Mouse (Mus musculus) brown adipose tissue, adult 24 weeks (tissue): ENCODE data around the gene S1pr2. TPM values are rescaled to one million over a fixed set of nuclear protein-coding genes. Genes with fewer than 3 reads are reported as not detected.
A peak's percentile ranks its signal among the peaks of the same experiment; 100 is the strongest.
"Not testable (repeated sequence)": the region's sequence is repeated elsewhere in the genome, so short reads cannot be mapped to it uniquely, and the experiment has no call there.

Experiments used
- H3K27ac ChIP-seq: fragments of 200-500 bp; replicated peaks from 2 replicates; pipeline ENCODE4 v1.5.1; 2012; ENCODE audit warnings: low read depth, mild to moderate bottlenecking, low read length
- H3K4me1 ChIP-seq: fragments of 200-500 bp; 2 replicates; pipeline ENCODE4 v1.6.1; 2012; ENCODE audit warnings: low read length, mixed read lengths; ENCODE audit not compliant: control insufficient read depth, insufficient read depth, insufficient read length
- H3K4me3 ChIP-seq: fragments of 200-500 bp; 2 replicates; pipeline ENCODE4 v1.5.1; 2012; ENCODE audit warnings: low read depth, mild to moderate bottlenecking, low read length, moderate library complexity; ENCODE audit not compliant: insufficient read depth
- polyA plus RNA-seq: library from polyadenylated mRNA; stranded (reverse); fragments of >200 nt; gene quantifications from 2 replicates; pipeline ENCODE4 v1.2.4, GENCODE M21; 2012; ENCODE audit not compliant: missing spikeins, insufficient read depth, insufficient read length

Gene S1pr2
- polyA plus RNA-seq, 1 experiment, result 2.6 TPM

GRCm38 (mm10) chr9:21010362-21010761 is 33.8 kb upstream of the S1pr2 start:
- Histone ChIP-seq H3K27ac (0 out of 2 replicates have a peak overlapping the region, but pooled peaks have one; percentile 8), H3K4me3 (no peak overlapping the region), H3K4me1 (peaks cover 5% of the 10 kb centered on the region; the same call in 1 of the 2 replicates)

GRCm38 (mm10) chr9:21008007-21008406 is 31.4 kb upstream of the S1pr2 start:
- Histone ChIP-seq H3K4me3 (no peak overlapping the region), H3K27ac (no peak overlapping the region), H3K4me1 (peaks cover 5% of the 10 kb centered on the region; the same call in 1 of the 2 replicates)

DNA sequence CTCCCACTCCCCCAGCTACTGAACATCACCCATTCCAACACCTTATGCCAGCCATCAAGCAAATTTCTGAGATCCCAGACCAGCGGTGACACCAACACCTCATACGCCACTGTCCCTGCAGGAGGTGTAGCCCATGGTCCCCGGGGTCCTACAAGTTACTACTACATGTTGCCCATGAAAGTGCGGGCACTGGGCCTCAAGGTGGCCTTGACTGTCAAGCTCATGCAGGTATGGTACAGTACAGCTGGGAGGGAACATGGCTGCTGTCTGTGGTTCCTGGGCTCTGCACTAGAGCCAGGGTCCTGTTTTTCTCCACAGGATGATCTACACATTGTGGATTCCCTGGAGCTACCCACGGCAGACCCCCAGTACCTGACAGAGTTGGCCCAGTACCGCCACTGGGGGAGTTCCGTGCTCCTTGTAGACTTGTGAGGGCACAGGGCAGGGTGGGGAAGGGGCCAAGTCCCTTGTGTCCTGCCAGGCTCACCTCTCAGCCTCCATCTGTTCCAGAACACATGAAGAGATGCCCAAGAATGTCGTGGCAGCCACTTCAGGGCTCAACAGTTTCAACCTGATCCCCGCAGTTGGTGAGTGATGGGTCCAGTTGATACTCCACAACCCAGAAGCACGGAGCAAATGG is 30.9 kb upstream of the S1pr2 start:
- Histone ChIP-seq H3K4me3 (no peak overlapping the region), H3K27ac (no peak overlapping the region), H3K4me1 (peaks cover 5% of the 10 kb centered on the region; the same call in 1 of the 2 replicates)

DNA sequence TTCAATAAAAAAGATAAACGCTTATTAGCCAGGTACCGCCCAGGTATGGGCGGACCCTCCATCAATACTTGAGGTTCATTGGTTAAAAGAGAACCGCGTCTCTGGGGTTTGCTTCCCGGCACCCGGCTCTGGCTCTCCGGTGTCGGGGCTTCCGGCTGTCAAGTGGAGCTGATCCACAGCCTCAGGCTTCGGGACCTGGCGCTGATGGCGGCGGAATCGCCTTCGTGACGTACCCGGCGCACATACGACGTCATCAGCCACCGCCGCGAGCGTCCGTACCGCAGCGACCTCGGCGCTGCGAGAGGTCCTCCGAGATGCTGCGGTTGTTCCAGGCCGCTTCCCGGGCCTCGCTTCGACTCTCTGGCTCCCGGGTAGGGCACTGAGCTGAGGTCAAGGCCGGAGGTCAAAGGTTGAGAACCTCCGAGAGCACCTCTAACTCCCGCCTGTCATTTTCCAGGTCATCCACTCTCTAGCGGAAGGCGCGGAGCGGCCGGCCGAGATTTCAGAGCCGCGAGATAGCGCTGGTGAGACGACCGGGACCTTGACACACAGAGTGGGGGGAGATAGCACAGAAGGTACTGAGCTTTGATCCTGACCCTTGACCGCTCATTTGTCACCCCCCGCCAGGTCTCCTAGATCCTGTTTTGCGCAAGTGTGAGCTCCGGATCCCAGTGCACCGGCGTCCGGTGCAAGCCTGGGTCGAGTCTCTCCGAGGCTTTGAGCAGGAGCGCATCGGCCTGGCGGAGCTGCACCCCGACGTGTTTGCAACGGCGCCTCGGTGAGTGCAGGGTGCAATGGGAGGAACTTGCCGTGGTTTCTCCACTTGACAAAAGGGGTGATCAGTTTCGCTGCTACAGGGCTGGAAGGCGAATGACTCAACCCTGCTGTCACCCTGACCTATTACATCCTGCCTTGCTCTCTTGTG is 26.3 kb upstream of the S1pr2 start, which contains the start of gene Mrpl4:
TSS of gene Mrpl4 (plus strand) at position 112 of the 925 bp plus-strand sequence.
- H3K4me1 ChIP-seq, result no peaks in the 10 kb centered on the region
- H3K27ac ChIP-seq, result peak within 1 kb of the TSS; percentile 75
- peak within 1 kb of the TSS; percentile 84 for H3K4me3 ChIP-seq

GRCm38 (mm10) chr9:21002270-21002626 is 25.7 kb upstream of the S1pr2 start:
- Histone ChIP-seq H3K4me3 (peak overlapping the region; percentile 84), H3K27ac (no peak overlapping the region), H3K4me1 (no peaks in the 10 kb centered on the region)

DNA sequence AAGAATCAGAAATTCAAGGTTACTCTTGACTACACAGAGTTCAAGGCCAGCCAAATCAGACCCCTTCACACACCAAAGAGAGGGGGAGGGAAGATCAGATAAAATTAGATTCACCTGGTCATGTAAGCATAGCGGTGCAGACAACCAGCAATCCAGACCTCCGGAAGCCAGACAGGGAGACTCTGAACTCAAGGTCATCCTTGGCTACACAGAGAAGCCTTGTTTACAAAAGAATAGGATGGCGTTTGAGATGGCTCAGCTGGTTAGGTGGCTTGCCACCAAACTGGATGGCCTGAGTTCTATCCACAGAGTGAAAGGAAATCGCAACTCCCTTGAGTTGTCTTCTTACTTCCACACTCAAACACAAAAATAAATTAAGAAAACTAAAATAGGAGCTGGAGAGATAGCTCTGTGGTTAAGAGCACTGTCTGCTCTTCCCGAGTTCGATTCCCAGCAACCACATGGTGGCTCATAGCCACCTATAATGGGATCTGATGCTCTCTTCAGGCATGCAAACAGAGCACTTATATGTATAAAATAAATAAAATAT is 25.1 kb upstream of the S1pr2 start:
- Histone ChIP-seq H3K4me3 (no peak overlapping the region), H3K27ac (no peak overlapping the region), H3K4me1 (no peaks in the 10 kb centered on the region)

GRCm38 (mm10) chr9:21000811-21001210 is 24.2 kb upstream of the S1pr2 start:
- no peak overlapping the region for H3K4me3 ChIP-seq
- no peak overlapping the region for H3K27ac ChIP-seq

GRCm38 (mm10) chr9:20998337-20998736 is 21.8 kb upstream of the S1pr2 start:
- not testable (repeated sequence) for H3K27ac ChIP-seq, H3K4me1 ChIP-seq, H3K4me3 ChIP-seq

More at GRCm38 (mm10) chr9:21000811-21001210, 24.2 kb upstream of the S1pr2 start:
- no peaks in the 10 kb centered on the region for H3K4me1 ChIP-seq

- Histone ChIP-seq H3K4me3 (no peak overlapping the region), H3K27ac (no peak overlapping the region)
These were observed 20.5 kb upstream of the S1pr2 start for GRCm38 (mm10) chr9:20997065-20997464.

DNA sequence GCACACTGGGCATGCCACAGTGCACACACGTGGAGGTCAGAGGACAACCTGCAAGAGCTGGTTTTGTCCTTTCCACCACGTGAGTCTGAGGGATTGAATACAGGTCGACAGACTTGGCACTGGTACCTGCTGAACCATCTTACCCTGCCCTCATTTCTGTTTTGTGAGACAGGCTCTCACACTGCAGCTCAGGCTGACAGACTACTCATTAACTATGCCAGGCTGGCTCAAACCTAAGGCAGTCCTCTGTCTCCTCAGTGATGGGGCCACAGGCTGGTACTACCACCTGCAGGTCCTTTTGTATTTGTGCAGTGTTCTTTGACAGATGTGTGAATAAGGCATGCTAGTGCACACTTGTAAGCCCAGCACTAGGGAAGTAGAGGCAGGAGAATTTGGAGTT is 18.5 kb upstream of the S1pr2 start:
- Histone ChIP-seq H3K4me3 (no peak overlapping the region), H3K4me1 (no peaks in the 10 kb centered on the region)

More at GRCm38 (mm10) chr9:20997065-20997464, 20.5 kb upstream of the S1pr2 start:
- no peaks in the 10 kb centered on the region for H3K4me1 ChIP-seq

DNA sequence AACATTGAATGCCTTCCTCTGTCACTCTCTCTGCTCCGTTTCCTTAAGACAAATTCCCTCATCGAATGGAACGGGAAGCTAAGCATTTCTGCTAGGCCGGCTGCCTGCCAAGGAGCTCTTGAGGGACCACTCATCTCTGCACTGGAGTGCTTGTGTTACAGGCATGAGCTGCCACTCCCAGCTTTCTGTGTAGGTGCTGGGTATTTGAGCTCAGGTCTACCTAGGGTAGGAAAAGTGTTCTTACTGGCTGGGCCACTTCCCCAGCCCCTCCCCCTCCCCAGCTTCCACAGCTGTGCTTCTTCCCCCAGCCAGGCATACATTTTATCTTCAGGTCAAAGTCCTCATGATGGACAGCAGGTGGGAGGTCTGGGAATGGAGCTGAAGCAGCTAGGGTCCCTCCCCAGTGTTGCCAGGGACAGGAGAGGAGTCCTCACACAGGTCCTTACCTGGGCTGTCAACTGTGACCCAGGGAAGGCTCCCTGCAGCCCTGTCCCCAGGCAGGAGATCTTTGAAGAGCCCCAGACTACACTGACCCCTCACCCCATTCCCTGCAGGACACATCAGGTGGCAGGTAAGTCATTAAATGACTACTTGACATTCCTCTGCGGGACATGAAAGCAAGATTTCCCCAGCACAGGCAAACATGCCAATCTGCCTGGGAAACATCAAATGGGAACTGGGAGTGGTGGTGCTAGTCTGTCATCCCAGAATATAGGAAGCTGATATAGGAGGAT is 16.8 kb upstream of the S1pr2 start:
- no peaks in the 10 kb centered on the region for H3K4me1 ChIP-seq
- no peak overlapping the region for H3K4me3 ChIP-seq
- H3K27ac ChIP-seq, result no peak overlapping the region

More for the DNA sequence above, 18.5 kb upstream of the S1pr2 start:
- H3K27ac ChIP-seq, result no peak overlapping the region

- H3K27ac ChIP-seq, result no peak overlapping the region
- no peak overlapping the region for H3K4me3 ChIP-seq
- H3K4me1 ChIP-seq, result no peaks in the 10 kb centered on the region
These were observed 15.0 kb upstream of the S1pr2 start for GRCm38 (mm10) chr9:20991587-20991986.

DNA sequence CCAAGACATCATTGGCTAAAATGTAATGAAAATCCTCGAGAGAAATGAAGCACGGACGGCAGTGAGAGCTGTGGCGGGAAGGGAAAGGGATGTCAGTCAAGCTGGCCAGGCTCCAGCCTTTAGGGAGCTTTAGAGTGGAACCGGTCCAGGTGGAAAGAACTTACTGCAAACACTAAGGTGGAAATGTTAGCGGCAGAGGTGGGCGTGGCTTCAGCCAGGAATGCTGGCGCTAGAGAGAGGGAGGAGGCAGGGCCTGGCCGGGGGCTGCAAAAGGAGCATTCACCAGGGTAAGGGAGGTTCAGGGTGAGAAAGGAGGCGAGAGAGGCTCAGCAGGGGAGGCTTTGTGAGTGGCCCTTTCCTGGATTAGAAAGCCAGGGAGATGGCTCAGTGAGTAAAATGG is 14.3 kb upstream of the S1pr2 start:
- Histone ChIP-seq H3K27ac (no peak overlapping the region), H3K4me3 (no peak overlapping the region), H3K4me1 (no peaks in the 10 kb centered on the region)

DNA sequence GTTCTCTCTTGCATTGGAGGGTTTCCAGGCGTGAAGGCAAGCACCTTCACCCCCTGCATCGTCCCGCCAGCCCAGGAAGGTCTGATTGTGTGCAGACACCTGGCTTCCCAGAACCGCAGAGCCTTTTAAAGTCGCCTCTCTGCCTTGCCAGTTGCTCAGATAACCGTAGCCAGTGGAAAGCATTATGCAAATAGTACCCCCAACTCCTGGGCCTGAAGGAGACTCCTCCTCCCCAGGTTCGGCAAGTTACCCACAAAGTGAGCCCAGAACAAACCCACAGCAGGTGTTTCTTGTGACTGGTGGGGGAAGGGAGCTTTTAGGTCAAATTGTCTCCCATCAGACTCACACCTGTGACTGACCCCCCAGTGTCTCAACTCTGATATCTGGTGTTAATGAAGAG is 11.4 kb upstream of the S1pr2 start:
- Histone ChIP-seq H3K4me1 (no peaks in the 10 kb centered on the region), H3K4me3 (no peak overlapping the region), H3K27ac (no peak overlapping the region)
